Mouse (Mus musculus): ENCODE results near the gene Ckap5. TPM values are rescaled to one million over a fixed set of nuclear protein-coding genes. Genes with fewer than 3 reads are reported as not detected.
A peak's percentile ranks its signal among the peaks of the same experiment; 100 is the strongest.
"Not testable (repeated sequence)": the region's sequence is repeated elsewhere in the genome, so short reads cannot be mapped to it uniquely, and the experiment has no call there.

The Ckap5 gene
- polyA plus RNA-seq (2016; fragmentation: Nextera tagmentation; extraction: Ambion mirVana) = 124 and 131 TPM in 2 replicates

DNA sequence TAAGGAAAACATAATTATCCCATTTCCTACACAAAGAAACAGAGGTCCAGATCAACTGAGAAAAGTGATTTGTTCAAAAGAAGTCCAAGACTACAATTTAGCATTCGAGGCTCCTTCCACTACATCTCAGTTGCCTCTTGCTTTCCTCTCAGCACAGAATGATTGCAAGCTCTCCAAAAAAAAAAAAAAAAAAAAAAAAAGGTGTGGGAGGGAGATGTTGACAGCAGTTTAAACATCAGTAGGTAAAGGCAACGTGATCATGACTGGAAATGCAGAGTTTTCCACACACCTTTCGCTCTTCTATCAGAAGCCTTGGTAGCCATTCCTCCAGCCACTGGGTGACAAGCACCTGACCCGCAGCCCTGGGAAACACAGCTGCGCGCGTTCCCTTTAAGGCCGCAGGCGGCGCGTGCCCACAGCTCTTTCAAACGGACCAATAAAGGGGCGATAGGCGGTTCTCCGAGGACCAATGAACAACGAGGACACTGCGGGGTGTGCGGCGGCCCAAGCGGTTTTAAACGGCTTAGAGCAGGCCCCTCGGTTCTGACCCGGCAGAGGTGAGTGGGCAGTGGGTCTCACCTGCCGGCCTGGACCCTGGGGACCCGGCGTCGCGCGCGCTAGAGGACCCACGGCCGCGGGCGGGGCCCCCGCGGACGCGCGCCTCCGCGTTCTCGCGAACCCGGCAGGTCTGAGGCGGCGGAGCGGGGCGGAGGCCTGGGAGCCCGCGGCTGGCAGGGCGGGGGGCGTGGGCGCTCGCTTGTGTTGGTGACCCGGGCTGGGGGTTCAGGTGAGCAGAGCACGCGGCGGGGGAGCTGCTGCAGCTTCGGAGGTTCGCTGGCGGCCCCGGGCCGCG, at the start of gene Ckap5:
TSS of gene Ckap5 (plus strand) at position 469 of the 853 bp plus-strand sequence.
- Histone ChIP-seq H3K9me3 (no peaks in the 10 kb centered on the region), H3K9ac (replicated peaks) (peak within 1 kb of the TSS; percentile 95), H3K27me3 (no peaks in the 10 kb centered on the region), H3K4me3 (replicated peaks) (peak within 1 kb of the TSS; percentile 95), H3K4me1 (replicated peaks) (no peaks in the 10 kb centered on the region), H3K27ac (peak within 1 kb of the TSS; percentile 90), H3K4me2 (peak within 1 kb of the TSS; percentile 69), H3K36me3 (peaks cover 17% of the 10 kb centered on the region)
- peak; percentile 98 for ATAC-seq (ENCODE audit: insufficient number of reproducible peaks, insufficient read depth, low FRiP score, low TSS enrichment, low read depth)
- WGBS = 2% methylated on average over 64 of the region's 64 CpGs

DNA sequence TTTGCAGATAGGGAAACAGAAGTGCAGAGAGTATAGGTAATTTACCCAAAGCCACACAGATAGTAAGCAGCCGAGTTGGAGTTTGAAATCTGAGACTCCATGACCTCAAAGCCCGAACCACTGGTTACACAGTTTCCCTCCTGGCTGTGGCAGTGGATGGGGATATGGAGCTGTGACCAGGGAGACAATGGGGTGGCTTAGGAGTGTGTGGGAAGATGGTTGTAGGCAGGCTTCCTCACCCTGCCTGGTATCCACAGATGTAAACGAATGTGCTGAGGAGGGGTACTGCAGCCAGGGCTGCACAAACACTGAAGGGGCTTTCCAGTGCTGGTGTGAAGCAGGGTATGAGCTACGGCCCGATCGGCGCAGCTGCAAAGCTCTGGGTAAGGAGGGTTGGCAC, 49.7 kb upstream of the Ckap5 start:
- H3K27ac ChIP-seq = no peak overlapping the region
- no peak overlapping the region for H3K4me3 ChIP-seq (replicated peaks)
- no peak overlapping the region for H3K9ac ChIP-seq (replicated peaks)
- no peak overlapping the region for H3K4me2 ChIP-seq
- H3K36me3 ChIP-seq = peaks cover 81% of the 10 kb centered on the region
- 79% methylated on average over 7 of the region's 7 CpGs for WGBS
- ATAC-seq (ENCODE audit: insufficient number of reproducible peaks, insufficient read depth, low FRiP score, low TSS enrichment, low read depth) = no peak
- no peaks in the 10 kb centered on the region for H3K27me3 ChIP-seq
- H3K9me3 ChIP-seq = no peaks in the 10 kb centered on the region
- no peaks in the 10 kb centered on the region for H3K4me1 ChIP-seq (replicated peaks)

DNA sequence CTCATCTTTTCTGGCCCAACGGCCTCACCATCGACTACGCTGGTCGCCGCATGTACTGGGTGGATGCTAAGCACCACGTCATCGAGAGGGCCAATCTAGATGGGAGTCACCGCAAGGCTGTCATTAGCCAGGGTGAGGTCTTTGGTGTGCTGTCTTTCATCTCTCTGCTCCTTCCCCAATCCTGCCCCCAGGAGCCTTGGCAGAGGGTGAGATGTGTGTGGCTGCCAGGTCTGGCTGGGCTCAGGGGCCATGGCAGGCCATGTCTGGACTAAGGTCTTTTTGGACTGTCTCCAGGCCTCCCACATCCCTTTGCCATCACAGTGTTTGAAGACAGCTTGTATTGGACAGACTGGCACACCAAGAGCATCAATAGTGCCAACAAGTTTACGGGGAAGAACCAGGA, 46.2 kb upstream of the Ckap5 start:
- WGBS = 95% methylated on average over 9 of the region's 9 CpGs
- no peak for ATAC-seq (ENCODE audit: insufficient number of reproducible peaks, insufficient read depth, low FRiP score, low TSS enrichment, low read depth)
- Histone ChIP-seq H3K4me2 (no peak overlapping the region), H3K27me3 (no peaks in the 10 kb centered on the region), H3K27ac (no peak overlapping the region), H3K36me3 (peaks cover 77% of the 10 kb centered on the region), H3K9ac (replicated peaks) (no peak overlapping the region), H3K4me3 (replicated peaks) (no peak overlapping the region), H3K9me3 (no peaks in the 10 kb centered on the region), H3K4me1 (replicated peaks) (no peaks in the 10 kb centered on the region)

DNA sequence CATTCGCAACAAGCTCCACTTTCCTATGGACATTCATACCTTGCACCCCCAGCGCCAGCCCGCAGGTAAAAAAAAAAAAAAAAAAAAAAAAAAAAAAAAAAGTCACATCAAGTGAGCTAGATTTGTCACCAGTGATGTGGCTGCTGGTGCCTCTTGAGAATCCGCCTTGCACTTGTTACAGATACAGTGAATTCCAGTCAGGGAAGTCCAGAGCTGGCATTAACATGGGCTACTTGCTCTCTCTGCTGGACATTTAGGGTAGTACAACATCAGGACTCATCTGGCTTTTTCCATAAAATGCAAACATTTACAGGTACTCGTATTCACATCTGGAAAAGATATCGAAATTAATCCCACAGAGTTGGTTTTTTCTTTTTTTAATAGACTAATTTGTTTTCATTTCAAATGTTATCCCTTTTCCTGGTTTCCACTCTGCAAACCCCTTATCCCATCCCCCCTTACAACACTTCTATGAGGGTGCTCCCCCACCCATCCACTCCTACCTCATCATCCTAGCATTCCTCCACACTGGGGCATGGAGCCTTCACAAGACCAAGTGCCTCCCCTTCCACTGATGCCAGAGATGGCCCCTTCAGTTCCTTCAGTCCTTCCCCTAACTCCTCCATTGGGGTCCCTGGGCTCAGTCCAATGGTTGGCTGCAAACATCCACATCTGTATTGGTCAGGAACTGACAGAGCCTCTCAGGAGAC, 45.6 kb upstream of the Ckap5 start:
- ATAC-seq (ENCODE audit: insufficient number of reproducible peaks, insufficient read depth, low FRiP score, low TSS enrichment, low read depth) = no peak; the same call in 1 of the 2 replicates
- H3K9me3 ChIP-seq = no peaks in the 10 kb centered on the region
- no peaks in the 10 kb centered on the region for H3K4me1 ChIP-seq (replicated peaks)
- H3K4me3 ChIP-seq (replicated peaks) = no peak overlapping the region
- WGBS = 64% methylated on average over 6 of the region's 6 CpGs
- peaks cover 77% of the 10 kb centered on the region for H3K36me3 ChIP-seq
- no peak overlapping the region for H3K4me2 ChIP-seq
- H3K27ac ChIP-seq = no peak overlapping the region
- H3K9ac ChIP-seq (replicated peaks) = no peak overlapping the region
- no peaks in the 10 kb centered on the region for H3K27me3 ChIP-seq

- no peak overlapping the region for H3K9ac ChIP-seq (replicated peaks)
- ATAC-seq (ENCODE audit: insufficient number of reproducible peaks, insufficient read depth, low FRiP score, low TSS enrichment, low read depth) = no peak
- H3K4me2 ChIP-seq = no peak overlapping the region
- no peaks in the 10 kb centered on the region for H3K27me3 ChIP-seq
- H3K4me3 ChIP-seq (replicated peaks) = no peak overlapping the region
- 80% methylated on average over 4 of the region's 4 CpGs for WGBS
- H3K36me3 ChIP-seq = peaks cover 77% of the 10 kb centered on the region
- no peak overlapping the region for H3K27ac ChIP-seq
- no peaks in the 10 kb centered on the region for H3K9me3 ChIP-seq
- no peaks in the 10 kb centered on the region for H3K4me1 ChIP-seq (replicated peaks)
Measured at GRCm38 (mm10) chr2:91484698-91485097, 41.9 kb upstream of the Ckap5 start.

DNA sequence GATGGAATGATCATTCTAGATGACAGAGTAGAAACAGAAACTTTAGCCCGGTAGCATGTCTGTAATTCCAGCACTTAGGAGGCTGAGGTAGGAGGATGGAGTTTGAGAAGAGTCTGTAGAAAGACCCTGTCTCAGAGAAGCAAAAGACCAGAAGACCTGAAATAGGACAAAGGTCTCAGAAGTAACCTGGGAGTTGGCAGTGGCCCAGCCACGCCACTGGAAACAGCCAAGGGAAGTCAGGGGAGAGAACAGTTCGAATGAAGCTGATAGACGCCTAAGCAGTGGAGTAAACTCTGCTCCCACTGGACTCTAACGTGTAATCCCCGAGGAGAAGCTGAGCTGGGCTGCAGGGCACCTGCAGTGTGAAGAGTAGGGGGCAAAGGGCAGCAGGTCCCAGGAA, 41.3 kb upstream of the Ckap5 start:
- no peak for ATAC-seq (ENCODE audit: insufficient number of reproducible peaks, insufficient read depth, low FRiP score, low TSS enrichment, low read depth)
- 89% methylated on average over 6 of the region's 6 CpGs for WGBS
- H3K36me3 ChIP-seq = peaks cover 78% of the 10 kb centered on the region

GRCm38 (mm10) chr2:91487295-91487694, 39.3 kb upstream of the Ckap5 start:
- H3K4me1 ChIP-seq (replicated peaks); H3K27ac ChIP-seq; H3K27me3 ChIP-seq; ATAC-seq (ENCODE audit: insufficient number of reproducible peaks, insufficient read depth, low FRiP score, low TSS enrichment, low read depth); H3K4me3 ChIP-seq (replicated peaks); H3K9me3 ChIP-seq; H3K4me2 ChIP-seq; H3K9ac ChIP-seq (replicated peaks): not testable (repeated sequence)
- WGBS = 88% methylated on average over 2 of the region's 3 CpGs
- peaks cover 87% of the 10 kb centered on the region for H3K36me3 ChIP-seq

More for the DNA sequence above, 41.3 kb upstream of the Ckap5 start:
- Histone ChIP-seq H3K4me2 (no peak overlapping the region), H3K4me3 (replicated peaks) (no peak overlapping the region), H3K9me3 (no peaks in the 10 kb centered on the region), H3K9ac (replicated peaks) (no peak overlapping the region), H3K27me3 (no peaks in the 10 kb centered on the region), H3K4me1 (replicated peaks) (no peaks in the 10 kb centered on the region), H3K27ac (no peak overlapping the region)

GRCm38 (mm10) chr2:91492071-91492635, 34.4 kb upstream of the Ckap5 start:
- no peaks in the 10 kb centered on the region for H3K9me3 ChIP-seq
- peaks cover 94% of the 10 kb centered on the region for H3K36me3 ChIP-seq
- ATAC-seq (ENCODE audit: insufficient number of reproducible peaks, insufficient read depth, low FRiP score, low TSS enrichment, low read depth) = no peak
- H3K4me1 ChIP-seq (replicated peaks) = no peaks in the 10 kb centered on the region
- 93% methylated on average over 12 of the region's 12 CpGs for WGBS
- H3K9ac ChIP-seq (replicated peaks) = no peak overlapping the region
- H3K4me2 ChIP-seq = no peak overlapping the region
- H3K27ac ChIP-seq = no peak overlapping the region
- no peaks in the 10 kb centered on the region for H3K27me3 ChIP-seq
- H3K4me3 ChIP-seq (replicated peaks) = no peak overlapping the region

GRCm38 (mm10) chr2:91493981-91494380, 32.6 kb upstream of the Ckap5 start:
- WGBS = 95% methylated on average over 9 of the region's 9 CpGs
- ATAC-seq (ENCODE audit: insufficient number of reproducible peaks, insufficient read depth, low FRiP score, low TSS enrichment, low read depth) = no peak
- Histone ChIP-seq H3K9ac (replicated peaks) (no peak overlapping the region), H3K4me3 (replicated peaks) (no peak overlapping the region), H3K9me3 (no peaks in the 10 kb centered on the region), H3K4me1 (replicated peaks) (no peaks in the 10 kb centered on the region), H3K27me3 (no peaks in the 10 kb centered on the region), H3K36me3 (peaks cover 96% of the 10 kb centered on the region), H3K4me2 (no peak overlapping the region), H3K27ac (no peak overlapping the region)

- Histone ChIP-seq H3K4me1 (replicated peaks) (no peaks in the 10 kb centered on the region), H3K27ac (no peak overlapping the region), H3K9ac (replicated peaks) (no peak overlapping the region), H3K4me2 (no peak overlapping the region), H3K4me3 (replicated peaks) (no peak overlapping the region), H3K27me3 (no peaks in the 10 kb centered on the region), H3K36me3 (peaks cover 92% of the 10 kb centered on the region), H3K9me3 (no peaks in the 10 kb centered on the region)
- ATAC-seq (ENCODE audit: insufficient number of reproducible peaks, insufficient read depth, low FRiP score, low TSS enrichment, low read depth) = no peak
- 92% methylated on average over 8 of the region's 8 CpGs for WGBS
Measured at GRCm38 (mm10) chr2:91498093-91498719, 28.4 kb upstream of the Ckap5 start.

DNA sequence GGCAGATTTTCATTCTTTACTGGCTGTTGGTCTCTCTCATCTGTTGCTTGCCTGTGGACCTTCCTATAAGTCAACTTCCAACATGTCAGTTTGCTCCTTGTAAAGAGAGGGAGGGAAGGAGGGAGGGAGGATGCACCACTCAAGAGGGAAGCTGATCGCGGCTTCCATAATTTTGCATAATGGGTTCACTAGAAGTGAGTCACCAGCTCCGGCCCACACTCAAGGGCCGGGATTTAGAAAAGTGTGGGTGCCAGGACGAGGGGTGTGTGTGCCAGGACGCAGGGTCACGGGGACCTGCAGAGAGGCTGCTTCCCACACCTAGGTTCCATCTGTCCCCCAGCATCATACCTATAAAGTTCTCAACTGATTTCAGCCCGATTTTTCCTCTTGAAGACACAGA, 18.5 kb upstream of the Ckap5 start:
- no peak overlapping the region for H3K27ac ChIP-seq
- no peaks in the 10 kb centered on the region for H3K9me3 ChIP-seq
- H3K27me3 ChIP-seq = no peaks in the 10 kb centered on the region
- H3K4me3 ChIP-seq (replicated peaks) = no peak overlapping the region
- no peak for ATAC-seq (ENCODE audit: insufficient number of reproducible peaks, insufficient read depth, low FRiP score, low TSS enrichment, low read depth)
- H3K36me3 ChIP-seq = peaks cover 78% of the 10 kb centered on the region
- no peak overlapping the region for H3K9ac ChIP-seq (replicated peaks)
- 91% methylated on average over 8 of the region's 8 CpGs for WGBS
- no peak overlapping the region for H3K4me2 ChIP-seq
- no peaks in the 10 kb centered on the region for H3K4me1 ChIP-seq (replicated peaks)

All from limb, embryonic 12.5 days (tissue).